Mouse (Mus musculus): Measurements from ENCODE around the gene Umps.

DNA sequence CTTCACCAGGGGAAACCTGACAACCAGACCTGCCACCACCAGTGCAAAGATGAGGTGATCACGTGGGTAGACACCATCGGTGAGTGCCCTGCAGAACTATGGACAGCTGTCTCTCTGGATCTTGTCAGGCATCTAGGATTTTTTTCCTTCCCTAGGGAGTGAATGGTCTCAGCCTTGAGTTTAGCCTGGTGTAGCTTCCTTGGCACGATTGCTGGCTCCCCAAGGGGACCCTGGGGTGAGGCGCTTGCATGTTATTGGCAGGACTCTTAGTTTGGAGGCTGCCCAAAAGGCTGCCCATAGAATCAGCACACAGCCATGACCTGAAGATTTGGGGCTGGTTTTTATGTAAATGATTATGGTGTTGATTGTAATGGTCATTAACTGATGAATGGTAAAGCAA lies 22.7 kb downstream of the Umps start:
- TF ChIP-seq POLR2A (IDR thresholded peaks at IDR 0.05; ENCODE audit: low read depth, low read length) (no peak), CTCF (IDR thresholded peaks at IDR 0.05; ENCODE audit: extremely low read depth, insufficient read length, insufficient replicate concordance, low read depth, low read length) (no peak)

Data from small intestine, adult 2 months (tissue).